Mouse (Mus musculus): ENCODE data around the gene Cldn20.
A peak's percentile ranks its signal among the peaks of the same experiment; 100 is the strongest.

Gene Cldn20

GRCm38 (mm10) chr17:3529523-3529922 lies 2.8 kb upstream of the Cldn20 start:
- DNase-seq (ENCODE audit: low spot score) = no peak

GRCm38 (mm10) chr17:3530549-3530948 lies 1.8 kb upstream of the Cldn20 start:
- DNase-seq (ENCODE audit: low spot score) = no peak

GRCm38 (mm10) chr17:3531641-3532040 lies 713 bp upstream of the Cldn20 start:
- peak; percentile 8 for DNase-seq (ENCODE audit: low spot score)

- peak; percentile 44 for DNase-seq (ENCODE audit: low spot score)
Measured at GRCm38 (mm10) chr17:3533425-3533824, 1.1 kb downstream of the Cldn20 start.

GRCm38 (mm10) chr17:3540304-3540703 lies 8.0 kb downstream of the Cldn20 start:
- no peak for DNase-seq (ENCODE audit: low spot score)

- DNase-seq (ENCODE audit: low spot score) = no peak
Measured at GRCm38 (mm10) chr17:3541033-3541432, 8.7 kb downstream of the Cldn20 start.

- no peak for DNase-seq (ENCODE audit: low spot score)
Measured at GRCm38 (mm10) chr17:3547725-3548124, 15.4 kb downstream of the Cldn20 start.

- DNase-seq (ENCODE audit: low spot score) = no peak
Measured at GRCm38 (mm10) chr17:3556251-3556650, 23.9 kb downstream of the Cldn20 start.

GRCm38 (mm10) chr17:3557331-3558311 lies 25.3 kb downstream of the Cldn20 start, which contains the start of gene Tfb1m:
Gene Tfb1m, minus strand, starts transcription at chr17:3557781.
- peak; percentile 100 for DNase-seq (ENCODE audit: low spot score)

- DNase-seq (ENCODE audit: low spot score) = no peak
Measured at GRCm38 (mm10) chr17:3558356-3558870, 26.1 kb downstream of the Cldn20 start.

- no peak for DNase-seq (ENCODE audit: low spot score)
Measured at GRCm38 (mm10) chr17:3560534-3560933, 28.2 kb downstream of the Cldn20 start.

GRCm38 (mm10) chr17:3562405-3562804 lies 30.1 kb downstream of the Cldn20 start:
- no peak for DNase-seq (ENCODE audit: low spot score)

- DNase-seq (ENCODE audit: low spot score) = peak; percentile 87
Measured at GRCm38 (mm10) chr17:3570876-3571275, 38.5 kb downstream of the Cldn20 start.

Measured in adipocyte (in vitro differentiated cells).